14 mouse cellular contexts compared by ENCODE assay signal in the genomic region with DNA sequence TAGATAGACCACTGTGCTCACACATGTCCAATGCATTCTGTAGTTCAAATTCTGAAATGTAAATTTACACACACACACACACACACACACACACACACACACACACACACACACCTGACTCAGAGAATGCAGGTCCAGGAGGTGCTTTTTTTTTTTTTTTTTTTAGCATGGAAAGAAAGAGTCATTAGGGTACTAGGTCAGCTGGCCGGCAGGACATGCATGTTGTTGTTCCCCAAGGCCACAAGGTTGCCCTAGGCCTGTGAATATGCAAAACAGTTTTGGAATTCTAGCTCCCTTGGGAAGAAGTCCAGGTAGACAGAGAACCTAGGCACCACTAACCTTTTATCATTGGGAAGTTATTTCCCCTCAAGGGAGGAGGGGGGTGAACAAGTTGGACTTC.
"Had no signal": no experiment of that assay in that cellular context is flagged by ENCODE, and none has a peak within 500 bp of the region (broad histone marks: within the 10 kb centered on the region; RNA-seq: fewer than 3 reads in every experiment).

No protein-coding gene starts in this region.

- H3K4me3 ChIP-seq: kidney, embryonic 15.5 days; limb, embryonic 13.5 days; liver, embryonic 15.5 days; midbrain, embryonic 10.5 days; neural tube, embryonic 12.5 days had no signal

- H3K9me3 ChIP-seq: kidney, embryonic 15.5 days; limb, embryonic 13.5 days; liver, embryonic 15.5 days; midbrain, embryonic 10.5 days; neural tube, embryonic 12.5 days had no signal

- H3K9ac ChIP-seq: kidney, embryonic 15.5 days; limb, embryonic 13.5 days; liver, embryonic 15.5 days; lung, embryonic 14.5 days; neural tube, embryonic 12.5 days had no signal

- H3K4me2 ChIP-seq: kidney, embryonic 15.5 days; limb, embryonic 13.5 days; liver, embryonic 11.5 days; liver, embryonic 15.5 days; lung, embryonic 14.5 days; neural tube, embryonic 12.5 days had no signal

- DNase-seq: kidney, adult 18-20 months; kidney, postnatal 14 days; layer of hippocampus, postnatal 36 days; lung, embryonic 14.5 days; lung, postnatal 10 days; lung, postnatal 4 days; midbrain, embryonic 14.5 days; thymus, postnatal 4 days had no signal

- H3K4me1 ChIP-seq: kidney, embryonic 15.5 days; limb, embryonic 13.5 days; neural tube, embryonic 12.5 days had no signal

- H3K27me3 ChIP-seq: kidney, embryonic 15.5 days; limb, embryonic 13.5 days; liver, embryonic 15.5 days; neural tube, embryonic 12.5 days had no signal

- H3K36me3 ChIP-seq: kidney, embryonic 15.5 days; limb, embryonic 13.5 days; liver, embryonic 15.5 days; midbrain, embryonic 10.5 days; neural tube, embryonic 12.5 days had no signal

- H3K27ac ChIP-seq: kidney, embryonic 15.5 days; liver, embryonic 15.5 days; midbrain, embryonic 10.5 days; neural tube, embryonic 12.5 days had no signal
